Mouse (Mus musculus): ENCODE data around the gene Adam33.
A peak's percentile ranks its signal among the peaks of the same experiment; 100 is the strongest.
"Not testable (repeated sequence)": the region's sequence is repeated elsewhere in the genome, so short reads cannot be mapped to it uniquely, and the experiment has no call there.

Adam33 gene

DNA sequence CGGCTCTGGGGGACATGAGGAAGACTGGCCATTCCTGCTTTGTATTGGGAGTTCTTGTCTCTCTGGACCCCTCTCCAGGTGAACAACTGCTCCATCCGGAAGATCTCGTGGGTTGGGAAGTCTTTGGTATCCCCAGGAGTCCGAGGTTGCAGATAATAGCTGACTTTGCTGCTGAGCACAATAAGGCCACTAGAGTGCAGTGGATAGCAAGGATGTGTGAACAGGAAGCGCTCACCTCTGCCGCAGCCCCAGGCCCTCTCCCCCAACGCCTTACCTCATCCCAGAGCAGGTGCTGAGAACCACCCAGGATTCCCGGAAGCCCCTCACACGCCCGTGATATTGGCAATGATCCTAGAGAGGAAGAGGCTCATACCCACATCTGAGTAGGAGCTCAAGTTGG, 7.4 kb downstream of the Adam33 start:
- no peak for DNase-seq (ENCODE audit: low spot score)

GRCm38 (mm10) chr2:131055631-131056030, 8.0 kb downstream of the Adam33 start:
- DNase-seq (ENCODE audit: low spot score), result peak; percentile 55

- DNase-seq (ENCODE audit: low spot score), result no peak
These were observed 8.9 kb downstream of the Adam33 start for GRCm38 (mm10) chr2:131054646-131055264.

- no peak for DNase-seq (ENCODE audit: low spot score)
These were observed 9.6 kb downstream of the Adam33 start for GRCm38 (mm10) chr2:131053851-131054645.

DNA sequence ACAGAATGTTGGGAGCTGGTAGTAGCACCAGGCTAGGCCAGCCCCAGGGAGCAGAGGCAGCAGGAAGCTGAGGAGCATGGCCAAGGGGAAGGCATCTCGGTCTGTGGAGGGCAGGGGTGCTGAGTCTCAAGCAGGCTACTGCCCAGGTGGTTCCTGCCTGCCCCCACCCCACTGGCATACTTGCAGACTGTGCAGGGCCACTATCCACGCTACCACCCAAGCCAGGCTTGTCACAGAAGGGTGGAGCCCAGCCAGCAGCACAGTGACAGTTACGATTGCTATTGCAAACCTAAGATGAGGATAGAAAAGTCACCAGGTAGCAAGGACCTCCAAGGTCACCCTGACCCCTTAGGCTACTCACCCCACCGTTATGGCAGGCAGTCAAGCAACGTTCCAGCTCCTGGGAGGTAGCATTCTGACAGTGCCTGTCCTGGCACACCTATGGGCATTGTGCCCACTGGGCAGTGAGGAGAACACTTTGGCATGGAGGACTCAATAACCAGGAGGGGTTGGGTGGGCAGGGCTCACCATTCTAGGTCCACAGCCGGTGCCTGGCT, 10.7 kb downstream of the Adam33 start:
- DNase-seq (ENCODE audit: low spot score), result no peak

DNA sequence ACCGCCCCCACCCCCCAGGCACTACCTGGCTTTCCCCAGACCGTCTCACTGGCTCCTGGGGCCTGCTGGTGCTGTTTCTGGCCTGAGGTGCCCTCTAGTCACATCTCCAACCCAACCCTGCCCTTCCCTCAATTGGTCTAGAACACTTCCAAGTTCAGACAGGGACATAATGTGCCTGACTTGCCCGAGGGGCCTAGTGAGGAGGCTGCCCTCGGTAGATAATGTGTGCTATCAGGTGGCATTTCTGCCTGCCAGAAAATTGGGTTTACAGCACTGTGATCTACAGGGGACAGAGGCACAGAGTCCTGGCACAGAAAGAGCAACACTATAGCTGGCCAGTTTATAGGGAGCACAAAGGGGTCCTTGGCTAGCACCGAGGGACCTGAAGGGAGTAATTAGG, 11.6 kb downstream of the Adam33 start:
- no peak for DNase-seq (ENCODE audit: low spot score)

- DNase-seq (ENCODE audit: low spot score), result no peak
These were observed 17.6 kb downstream of the Adam33 start for GRCm38 (mm10) chr2:131046025-131046424.

DNA sequence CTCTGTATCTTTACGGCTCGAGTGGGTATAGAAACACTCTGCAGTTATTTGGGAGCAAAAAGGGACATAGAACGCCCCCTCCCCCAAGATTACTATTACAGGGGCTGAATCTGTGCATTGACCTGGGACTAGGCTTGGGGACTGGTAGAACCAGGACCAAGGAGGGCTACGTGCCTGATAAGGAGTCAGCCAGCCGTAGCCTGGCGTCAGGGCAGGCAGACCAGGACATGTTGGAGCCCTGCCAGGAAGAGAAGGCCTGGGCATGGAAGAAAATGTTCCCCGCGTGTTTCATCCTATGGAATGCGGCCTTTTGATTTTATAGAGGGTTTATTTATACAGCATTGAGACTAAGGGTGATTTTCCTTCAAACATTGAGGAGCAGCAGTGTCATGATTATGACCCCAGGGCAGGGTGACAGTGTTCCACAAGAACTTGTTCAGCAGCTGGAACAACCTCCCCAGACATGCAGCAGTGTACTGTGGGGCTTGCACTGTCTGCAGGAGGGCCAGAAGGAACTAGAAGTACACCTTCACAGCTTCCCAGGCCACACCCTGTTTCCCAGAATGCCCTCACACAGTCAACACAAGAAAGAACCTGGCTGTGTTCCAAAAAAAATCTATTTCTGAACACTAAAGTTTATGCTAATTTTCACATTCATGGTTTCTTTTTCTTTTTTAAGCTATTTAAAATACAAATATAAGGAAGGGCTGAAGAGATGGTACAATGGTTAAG, 18.5 kb downstream of the Adam33 start:
- no peak for DNase-seq (ENCODE audit: low spot score)

DNA sequence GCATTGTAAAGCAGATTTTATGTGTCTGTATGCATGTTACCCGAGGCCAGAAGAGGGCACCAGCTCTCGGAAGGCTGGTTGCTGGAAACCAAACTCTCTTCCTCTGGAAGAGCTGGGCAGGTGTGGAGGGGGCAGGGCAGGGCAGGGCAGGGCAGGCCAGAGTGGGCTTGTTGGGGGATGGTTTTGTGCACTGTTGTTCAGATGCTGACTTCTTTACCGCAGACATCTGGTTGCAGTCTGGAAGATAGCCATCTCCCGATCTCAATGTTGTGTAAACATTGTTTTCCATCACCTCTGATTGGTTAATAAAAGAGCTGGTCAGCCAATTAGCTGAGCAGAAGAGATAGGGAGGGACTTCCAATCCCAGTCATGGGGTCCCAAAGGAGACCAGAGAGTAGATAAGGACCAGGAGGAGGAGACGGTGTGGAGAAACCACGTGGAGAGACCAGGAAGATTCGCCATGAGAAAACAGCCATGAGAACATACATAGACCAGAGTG, 19.2 kb downstream of the Adam33 start:
- no peak for DNase-seq (ENCODE audit: low spot score)

DNA sequence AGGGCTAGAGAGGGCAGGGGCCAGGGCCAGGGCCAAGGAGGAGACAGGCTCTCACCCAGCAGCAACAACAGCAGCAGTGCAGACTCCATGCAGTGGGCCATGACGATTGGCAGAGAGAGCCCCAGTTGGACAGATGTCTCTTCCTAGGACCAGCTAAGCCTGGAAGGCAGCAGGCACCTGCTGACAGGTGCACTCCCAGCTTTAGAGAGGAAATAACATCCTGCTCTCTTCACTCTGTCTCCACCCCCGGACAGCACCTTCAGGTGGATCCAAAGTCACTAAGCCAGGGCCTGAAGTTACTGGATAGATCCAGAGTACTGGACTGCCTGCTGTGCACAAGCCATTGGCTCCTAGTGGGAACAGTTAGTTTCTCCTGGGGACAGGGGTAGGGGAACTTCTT, 20.6 kb downstream of the Adam33 start, which contains the start of gene Gfra4:
TSS of gene Gfra4 (minus strand) at position 101 of the 400 bp plus-strand sequence.
- DNase-seq (ENCODE audit: low spot score), result no peak

- DNase-seq (ENCODE audit: low spot score), result no peak
These were observed 22.5 kb downstream of the Adam33 start for GRCm38 (mm10) chr2:131040854-131041825.

GRCm38 (mm10) chr2:131038675-131039074, 24.9 kb downstream of the Adam33 start:
- no peak for DNase-seq (ENCODE audit: low spot score)

- no peak for DNase-seq (ENCODE audit: low spot score)
These were observed 25.4 kb downstream of the Adam33 start for GRCm38 (mm10) chr2:131038197-131038596.

DNA sequence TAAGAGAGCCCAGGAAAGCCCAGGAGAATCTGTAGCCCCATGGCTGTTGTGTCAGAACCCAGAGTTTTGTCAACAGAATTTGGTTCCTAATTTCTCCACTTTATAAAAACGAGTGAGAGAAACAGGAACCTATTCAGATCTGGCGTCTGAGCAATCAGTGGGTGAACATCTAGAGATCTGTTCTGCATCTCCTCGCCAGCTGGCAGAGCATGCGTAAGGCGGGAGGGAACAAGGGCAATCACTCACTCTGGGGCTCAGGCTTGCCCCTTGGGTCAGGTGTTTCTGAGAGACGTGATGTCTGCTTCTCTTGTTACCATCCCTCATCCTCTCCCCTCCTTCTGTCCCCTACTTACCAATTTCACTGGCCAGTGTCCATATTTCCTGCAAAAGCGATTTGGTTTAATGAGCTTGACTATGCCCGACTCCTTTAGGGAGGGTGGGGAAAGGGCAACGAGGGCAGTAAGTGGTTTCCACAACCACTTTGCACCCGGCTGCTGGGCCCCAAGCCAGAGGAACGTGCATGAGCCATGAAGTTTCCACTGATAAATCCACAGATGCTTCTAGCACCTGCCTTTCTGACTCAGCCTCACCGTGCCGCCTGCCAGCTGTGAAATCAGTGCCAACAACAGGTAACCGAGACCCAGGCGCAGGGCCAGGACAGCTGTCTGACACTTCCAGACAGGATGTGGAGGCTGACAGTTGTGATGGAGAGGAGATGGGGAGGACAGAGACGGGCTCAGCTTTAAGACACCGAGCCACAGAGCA, 26.2 kb downstream of the Adam33 start:
- DNase-seq (ENCODE audit: low spot score), result peak; percentile 41

GRCm38 (mm10) chr2:131036757-131037156, 26.9 kb downstream of the Adam33 start:
- no peak for DNase-seq (ENCODE audit: low spot score)

- no peak for DNase-seq (ENCODE audit: low spot score)
These were observed 27.3 kb downstream of the Adam33 start for GRCm38 (mm10) chr2:131036343-131036742.

DNA sequence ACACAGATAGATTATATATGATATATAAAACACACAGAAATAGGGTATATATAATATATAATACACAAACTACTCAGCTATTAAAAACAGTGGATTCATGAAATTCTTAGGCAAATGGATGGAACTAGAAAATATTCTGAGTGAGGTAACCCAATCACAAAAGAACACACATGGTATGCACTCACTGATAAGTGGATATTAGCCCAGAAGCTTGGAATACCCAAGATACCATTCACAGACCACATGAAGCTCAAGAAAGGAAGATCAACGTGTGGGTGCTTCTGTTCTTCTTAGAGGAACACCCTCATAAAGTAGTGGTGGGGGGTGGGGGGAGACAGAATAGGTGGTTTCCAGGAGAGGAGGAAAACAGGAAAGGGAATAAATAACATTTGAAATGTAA, 32.2 kb downstream of the Adam33 start:
- DNase-seq (ENCODE audit: low spot score), result not testable (repeated sequence)

DNA sequence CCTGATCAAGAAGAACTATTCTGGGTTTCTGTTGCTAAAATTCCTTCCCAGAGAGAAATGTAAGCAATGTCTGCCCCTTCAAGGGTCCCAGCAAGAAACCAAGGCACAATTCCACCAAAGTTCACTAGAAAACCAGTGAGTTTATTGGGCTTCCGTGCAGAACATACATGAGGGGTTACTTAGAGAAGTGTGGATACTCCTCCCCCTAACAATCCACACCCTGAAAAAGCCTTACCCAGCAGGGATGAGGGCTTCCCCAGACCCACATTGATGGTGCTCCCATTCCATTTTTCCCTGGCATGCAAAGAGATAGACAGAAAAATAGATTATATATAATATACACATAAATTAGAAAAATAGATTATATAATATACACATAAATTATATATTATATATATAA, 32.6 kb downstream of the Adam33 start:
- DNase-seq (ENCODE audit: low spot score), result no peak

DNA sequence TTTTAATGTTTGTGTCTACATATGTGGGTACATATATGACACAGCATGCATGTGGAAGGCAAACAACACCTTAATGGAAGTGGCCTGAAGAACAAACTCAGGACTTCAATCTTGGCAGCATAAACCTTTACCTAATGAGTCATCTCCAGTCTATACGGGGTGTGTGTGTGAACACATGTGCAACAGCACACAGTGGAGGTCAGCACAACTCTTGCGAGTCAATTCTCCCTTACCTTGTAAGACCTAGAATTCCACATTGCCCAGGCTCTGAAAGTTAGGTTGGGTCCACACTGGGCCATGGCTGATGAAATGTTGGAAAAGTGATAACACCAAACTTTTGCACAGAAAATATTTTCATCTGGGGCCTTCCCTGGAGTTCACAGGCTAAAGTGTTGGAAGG, 33.1 kb downstream of the Adam33 start:
- DNase-seq (ENCODE audit: low spot score), result no peak

Data from lung, postnatal 25 days (tissue).